Mouse (Mus musculus) megakaryocyte-erythroid progenitor cell, adult 5-6 weeks (primary cell): ENCODE results near the gene Fam133b. TPM values are rescaled to one million over a fixed set of nuclear protein-coding genes. Genes with fewer than 3 reads are reported as not detected.
"Not testable (repeated sequence)": the region's sequence is repeated elsewhere in the genome, so short reads cannot be mapped to it uniquely, and the experiment has no call there.

ENCODE experiments used
- ATAC-seq: replicated peaks from 2 replicates; pipeline ENCODE4 v1.8.0; 2016; ENCODE audit warnings: mild to moderate bottlenecking, inconsistent platforms; ENCODE audit not compliant: severe bottlenecking, poor library complexity, low FRiP score, low TSS enrichment
- total RNA-seq, 2 experiments: library from RNA; stranded (forward) in 1 of 2; stranded (reverse) in 1 of 2; fragments of 200-1000, 215-1000 nt in 1 of 2; fragments of >200 nt in 1 of 2; fragmentation: Nextera tagmentation in 1 of 2; gene quantifications; 2 replicates each; pipeline ENCODE4 v1.2.3; 2014 to 2017

Fam133b gene
- total RNA-seq, 2 experiments from 2014 or later = 63.1 to 91.9 TPM

DNA sequence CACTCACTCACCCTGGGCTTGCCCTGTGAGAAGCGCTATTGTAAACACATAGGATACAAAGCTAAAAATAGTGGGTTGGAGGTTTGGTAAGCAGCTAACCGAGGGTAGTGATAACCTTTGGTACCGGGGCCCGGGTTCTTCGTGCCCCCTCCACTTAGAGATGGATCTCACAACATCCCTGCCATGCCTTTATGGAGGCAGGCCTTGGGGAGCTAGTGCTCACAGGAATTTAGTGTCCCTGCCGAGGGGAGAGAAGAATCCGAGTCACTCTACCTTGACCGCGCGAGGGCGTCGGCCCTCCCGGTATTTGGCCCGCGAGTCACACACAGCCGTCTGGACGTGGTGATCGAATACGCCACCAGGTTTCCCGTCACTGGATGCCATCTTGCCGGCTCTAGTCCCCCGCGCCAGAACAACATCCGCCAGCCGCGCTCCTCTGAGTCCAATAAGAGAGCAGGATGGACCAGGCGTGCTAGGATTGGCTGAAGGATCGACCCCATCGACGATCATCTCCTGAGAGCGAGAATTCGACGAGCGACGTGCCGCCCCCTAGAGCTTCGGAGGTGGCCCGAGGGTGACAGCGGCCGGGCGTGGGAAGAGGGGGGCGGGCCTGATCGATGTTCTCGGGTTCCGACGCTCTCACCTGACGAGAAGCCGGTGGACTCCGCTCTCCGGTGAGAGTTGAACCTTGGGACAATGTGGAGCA is 52.2 kb downstream of the Fam133b start, which contains the start of gene Pex1:
Pex1 (plus strand) TSS at position 374 of the 706 bp plus-strand sequence.
- peak; percentile 94 for ATAC-seq

DNA sequence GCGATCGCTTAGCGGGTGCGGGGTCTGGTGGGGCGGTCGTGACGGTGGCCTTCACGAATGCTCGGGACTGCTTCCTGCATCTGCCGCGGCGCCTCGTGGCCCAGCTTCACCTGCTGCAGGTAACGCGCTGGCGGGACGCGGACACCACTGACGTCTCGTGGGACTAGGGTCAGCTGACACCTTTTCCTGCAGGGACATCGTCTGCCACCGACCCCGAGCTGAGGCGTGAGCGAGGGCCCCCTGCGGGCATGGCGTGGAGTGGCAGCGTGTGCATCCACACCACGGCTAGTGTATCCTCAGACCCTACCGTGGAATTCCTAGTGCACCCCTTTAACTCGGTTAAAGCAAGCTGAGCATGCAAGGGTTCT is 52.8 kb downstream of the Fam133b start, which contains the start of gene Rbm48:
Rbm48 (minus strand) TSS at position 187 of the 368 bp plus-strand sequence.
- ATAC-seq = peak; percentile 85

GRCm38 (mm10) chr5:3597171-3597570 is 53.5 kb downstream of the Fam133b start:
- no peak for ATAC-seq

DNA sequence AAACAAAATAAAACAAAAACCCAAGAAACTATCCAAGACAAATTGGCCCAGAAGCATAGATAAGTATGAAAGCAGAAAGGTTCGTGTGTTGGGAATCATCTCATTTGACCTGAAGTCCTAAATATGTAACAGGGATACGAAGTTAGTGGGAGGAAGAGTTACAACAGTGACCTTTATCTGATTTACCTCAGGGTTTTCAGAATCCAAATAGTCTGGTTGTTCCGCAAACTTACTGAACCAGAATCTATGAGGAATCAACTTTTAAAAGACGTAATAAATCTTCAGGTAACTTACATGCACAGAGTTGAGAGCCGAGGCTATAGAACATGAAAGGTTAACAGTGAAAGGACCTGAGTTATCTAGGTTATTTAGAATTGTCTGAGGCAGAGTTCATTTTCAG is 55.1 kb downstream of the Fam133b start:
- no peak for ATAC-seq

- no peak for ATAC-seq
Observed at GRCm38 (mm10) chr5:3600298-3600697, 56.7 kb downstream of the Fam133b start.

GRCm38 (mm10) chr5:3600790-3601189 is 57.2 kb downstream of the Fam133b start:
- no peak for ATAC-seq

DNA sequence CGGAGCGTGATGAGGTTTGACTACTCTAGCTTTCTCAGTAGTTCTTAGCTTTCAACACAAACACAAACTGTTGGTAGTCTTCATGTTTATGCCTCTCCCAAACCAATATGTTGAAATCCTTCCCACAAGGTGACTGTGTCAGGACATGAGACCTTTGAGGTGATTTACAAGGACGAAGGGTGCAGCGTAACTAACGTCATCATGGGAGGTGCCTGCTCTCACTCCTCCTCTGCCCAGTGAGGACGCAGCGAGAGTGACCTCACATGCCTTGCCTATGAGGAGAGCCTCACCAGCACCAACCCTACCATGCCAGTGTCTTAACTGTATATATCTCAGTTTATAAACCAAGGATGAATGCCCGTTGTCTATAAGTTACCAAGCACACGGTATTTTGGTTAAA is 63.5 kb downstream of the Fam133b start:
- no peak for ATAC-seq

- no peak for ATAC-seq
Observed at GRCm38 (mm10) chr5:3609241-3609640, 65.6 kb downstream of the Fam133b start.

GRCm38 (mm10) chr5:3611835-3612234 is 68.2 kb downstream of the Fam133b start:
- ATAC-seq = not testable (repeated sequence)

Other genes with a start within 250 kb of the Fam133b start
- gene Cdk6, start 202.3 kb upstream of the Fam133b start, total RNA-seq (2014; fragmentation: Nextera tagmentation) = 200 and 232 TPM in 2 replicates
- gene Cdk6, start 202.3 kb upstream of the Fam133b start, total RNA-seq (2017) = 179 and 188 TPM in 2 replicates
- gene 1700109H08Rik, start 27.7 kb downstream of the Fam133b start, total RNA-seq (2014; fragmentation: Nextera tagmentation) = 16.9 and 27.6 TPM in 2 replicates
- gene 1700109H08Rik, start 27.7 kb downstream of the Fam133b start, total RNA-seq (2017) = 11.5 and 12.3 TPM in 2 replicates
- 16.6 and 38.2 TPM in 2 replicates for gene Pex1, start 52.2 kb downstream of the Fam133b start, total RNA-seq (2014; fragmentation: Nextera tagmentation)
- 20.7 and 22.1 TPM in 2 replicates for gene Pex1, start 52.2 kb downstream of the Fam133b start, total RNA-seq (2017)
- gene Rbm48, start 52.8 kb downstream of the Fam133b start, total RNA-seq (2014; fragmentation: Nextera tagmentation) = 10.7 and 17.7 TPM in 2 replicates
- gene Rbm48, start 52.8 kb downstream of the Fam133b start, total RNA-seq (2017) = 29.5 and 31.9 TPM in 2 replicates
- 0.94 and 1.4 TPM in 2 replicates for gene Tmbim7, start 107.3 kb downstream of the Fam133b start, total RNA-seq (2014; fragmentation: Nextera tagmentation)
- gene Tmbim7, start 107.3 kb downstream of the Fam133b start, total RNA-seq (2017) = not detected in 2 replicates
- gene Gatad1, start 113.4 kb downstream of the Fam133b start, total RNA-seq (2014; fragmentation: Nextera tagmentation) = 95.7 and 101 TPM in 2 replicates
- 183 and 187 TPM in 2 replicates for gene Gatad1, start 113.4 kb downstream of the Fam133b start, total RNA-seq (2017)